Mouse (Mus musculus) embryonic fibroblast, embryonic 13.5 days (primary cell): ENCODE data around the gene Olfr288.

ENCODE experiments used
- CTCF ChIP-seq: IDR thresholded peaks from 2 replicates; pipeline ENCODE4 v1.5.1; 2011; ENCODE audit warnings: mild to moderate bottlenecking, control low read depth, low read length, moderate library complexity, borderline replicate concordance; ENCODE audit not compliant: insufficient read depth
- POLR2A ChIP-seq: IDR thresholded peaks from 2 replicates; pipeline ENCODE4 v1.6.1; 2011; ENCODE audit warnings: low read depth, mild to moderate bottlenecking, control low read depth, low read length, moderate library complexity

GRCm38 (mm10) chr15:98173821-98174220 is 21.5 kb downstream of the Olfr288 start:
- no peak for TF ChIP-seq CTCF
- no peak for TF ChIP-seq POLR2A
